Mouse (Mus musculus): Measurements from ENCODE around the gene Gpn1. TPM values are rescaled to one million over a fixed set of nuclear protein-coding genes. Genes with fewer than 3 reads are reported as not detected.
"Not testable (repeated sequence)": the region's sequence is repeated elsewhere in the genome, so short reads cannot be mapped to it uniquely, and the experiment has no call there.

Gpn1 gene
- polyA plus RNA-seq, 1 experiment from 2014 or later, result 80.5 TPM

GRCm38 (mm10) chr5:31489116-31489769, 5.3 kb upstream of the Gpn1 start:
- Histone ChIP-seq H3K9ac (replicated peaks) (no peak overlapping the region), H3K27me3 (no peaks in the 10 kb centered on the region), H3K4me2 (replicated peaks) (no peak overlapping the region), H3K4me1 (replicated peaks) (0 out of 2 replicates have a peak, but pooled peaks cover 3% of the 10 kb centered on the region), H3K36me3 (peaks cover 4% of the 10 kb centered on the region; the same call in 1 of the 2 replicates), H3K27ac (no peak overlapping the region), H3K9me3 (no peaks in the 10 kb centered on the region), H3K4me3 (replicated peaks) (no peak overlapping the region)
- no peak for ATAC-seq
- 75% methylated on average over 7 of the region's 7 CpGs for WGBS

GRCm38 (mm10) chr5:31492031-31492430, 2.5 kb upstream of the Gpn1 start:
- peaks cover 14% of the 10 kb centered on the region for H3K4me1 ChIP-seq (replicated peaks)
- H3K4me3 ChIP-seq (replicated peaks), result no peak overlapping the region
- no peak overlapping the region for H3K27ac ChIP-seq
- H3K4me2 ChIP-seq (replicated peaks), result no peak overlapping the region
- WGBS, result 22% methylated on average over 1 of the region's 1 CpGs
- no peak for ATAC-seq
- H3K9me3 ChIP-seq, result no peaks in the 10 kb centered on the region
- H3K9ac ChIP-seq (replicated peaks), result no peak overlapping the region
- H3K27me3 ChIP-seq, result no peaks in the 10 kb centered on the region
- peaks cover 8% of the 10 kb centered on the region for H3K36me3 ChIP-seq

GRCm38 (mm10) chr5:31504843-31505242, 10.3 kb downstream of the Gpn1 start:
- Histone ChIP-seq H3K27ac (no peak overlapping the region), H3K27me3 (no peaks in the 10 kb centered on the region), H3K4me2 (replicated peaks) (no peak overlapping the region), H3K9me3 (no peaks in the 10 kb centered on the region), H3K4me3 (replicated peaks) (no peak overlapping the region), H3K36me3 (peaks cover 91% of the 10 kb centered on the region), H3K4me1 (replicated peaks) (no peaks in the 10 kb centered on the region), H3K9ac (replicated peaks) (no peak overlapping the region)
- WGBS, result 96% methylated on average over 10 of the region's 10 CpGs
- no peak for ATAC-seq

GRCm38 (mm10) chr5:31512481-31512880, 17.9 kb downstream of the Gpn1 start:
- ATAC-seq, result no peak
- no peaks in the 10 kb centered on the region for H3K4me1 ChIP-seq (replicated peaks)
- no peak overlapping the region for H3K27ac ChIP-seq
- H3K4me3 ChIP-seq (replicated peaks), result no peak overlapping the region
- H3K36me3 ChIP-seq, result peaks cover 93% of the 10 kb centered on the region
- WGBS, result 97% methylated on average over 1 of the region's 1 CpGs
- no peaks in the 10 kb centered on the region for H3K9me3 ChIP-seq
- H3K9ac ChIP-seq (replicated peaks), result no peak overlapping the region
- no peak overlapping the region for H3K4me2 ChIP-seq (replicated peaks)
- no peaks in the 10 kb centered on the region for H3K27me3 ChIP-seq

- no peak for ATAC-seq
Observed at GRCm38 (mm10) chr5:31520556-31520955, 26.0 kb downstream of the Gpn1 start.

GRCm38 (mm10) chr5:31526354-31527116, 32.0 kb downstream of the Gpn1 start, which contains the start of gene Slc4a1ap:
Slc4a1ap (plus strand) TSS chr5:31526995.
- Histone ChIP-seq H3K4me1 (replicated peaks) (peaks cover 34% of the 10 kb centered on the region), H3K36me3 (peaks cover 37% of the 10 kb centered on the region), H3K27me3 (no peaks in the 10 kb centered on the region), H3K9ac (replicated peaks) (peak within 1 kb of the TSS; percentile 92), H3K9me3 (no peaks in the 10 kb centered on the region), H3K27ac (peak within 1 kb of the TSS; percentile 84), H3K4me2 (replicated peaks) (peak within 1 kb of the TSS; percentile 99), H3K4me3 (replicated peaks) (peak within 1 kb of the TSS; percentile 98)
- peak; percentile 86 for ATAC-seq
- under 1% methylated on average over 28 of the region's 28 CpGs for WGBS

More at GRCm38 (mm10) chr5:31520556-31520955, 26.0 kb downstream of the Gpn1 start:
- peaks cover 9% of the 10 kb centered on the region for H3K4me1 ChIP-seq (replicated peaks)
- H3K27ac ChIP-seq, result no peak overlapping the region
- H3K27me3 ChIP-seq, result no peaks in the 10 kb centered on the region
- no peaks in the 10 kb centered on the region for H3K9me3 ChIP-seq
- H3K36me3 ChIP-seq, result peaks cover 72% of the 10 kb centered on the region
- no peak overlapping the region for H3K4me3 ChIP-seq (replicated peaks)
- no peak overlapping the region for H3K9ac ChIP-seq (replicated peaks)
- 95% methylated on average over 6 of the region's 6 CpGs for WGBS
- H3K4me2 ChIP-seq (replicated peaks), result no peak overlapping the region

- Histone ChIP-seq H3K4me2 (replicated peaks) (peak overlapping the region; percentile 99), H3K27ac (peak overlapping the region; percentile 84; the same call in 1 of the 2 replicates), H3K36me3 (peaks cover 38% of the 10 kb centered on the region), H3K9ac (replicated peaks) (peak overlapping the region; percentile 92), H3K27me3 (no peaks in the 10 kb centered on the region), H3K4me1 (replicated peaks) (peaks cover 34% of the 10 kb centered on the region), H3K4me3 (replicated peaks) (peak overlapping the region; percentile 98), H3K9me3 (no peaks in the 10 kb centered on the region)
- peak; percentile 76 for ATAC-seq
- WGBS, result 5% methylated on average over 40 of the region's 40 CpGs
Observed at GRCm38 (mm10) chr5:31527117-31527680, 32.7 kb downstream of the Gpn1 start.

- not testable (repeated sequence) for ATAC-seq, H3K9me3 ChIP-seq, H3K27me3 ChIP-seq
- Histone ChIP-seq H3K4me2 (replicated peaks) (peak within 1 kb of the TSS; percentile 99), H3K9ac (replicated peaks) (peak within 1 kb of the TSS; percentile 92), H3K36me3 (peaks cover 38% of the 10 kb centered on the region), H3K4me1 (replicated peaks) (peaks cover 34% of the 10 kb centered on the region), H3K4me3 (replicated peaks) (peak within 1 kb of the TSS; percentile 98), H3K27ac (peak within 1 kb of the TSS; percentile 84)
- WGBS, result 78% methylated on average over 11 of the region's 11 CpGs
Observed at GRCm38 (mm10) chr5:31527707-31528106, 33.2 kb downstream of the Gpn1 start, which contains the start of gene Supt7l. Supt7l (minus strand) TSS chr5:31527807.

- Histone ChIP-seq H3K36me3 (peaks cover 44% of the 10 kb centered on the region), H3K27me3 (no peaks in the 10 kb centered on the region), H3K27ac (no peak overlapping the region), H3K4me3 (replicated peaks) (no peak overlapping the region), H3K9me3 (no peaks in the 10 kb centered on the region), H3K4me1 (replicated peaks) (peaks cover 34% of the 10 kb centered on the region), H3K4me2 (replicated peaks) (peak overlapping the region; percentile 99), H3K9ac (replicated peaks) (no peak overlapping the region)
- WGBS, result 61% methylated on average over 2 of the region's 2 CpGs
- no peak for ATAC-seq
Observed at GRCm38 (mm10) chr5:31528560-31528959, 34.0 kb downstream of the Gpn1 start.

- H3K4me2 ChIP-seq (replicated peaks), result no peak overlapping the region
Observed at GRCm38 (mm10) chr5:31535228-31535627, 40.7 kb downstream of the Gpn1 start.

GRCm38 (mm10) chr5:31559401-31559800, 64.9 kb downstream of the Gpn1 start:
- no peaks in the 10 kb centered on the region for H3K27me3 ChIP-seq
- H3K36me3 ChIP-seq, result peaks cover 62% of the 10 kb centered on the region
- H3K9ac ChIP-seq (replicated peaks), result no peak overlapping the region
- no peak overlapping the region for H3K4me2 ChIP-seq (replicated peaks)
- no peak overlapping the region for H3K27ac ChIP-seq
- H3K4me3 ChIP-seq (replicated peaks), result no peak overlapping the region
- no peak for ATAC-seq
- no peaks in the 10 kb centered on the region for H3K9me3 ChIP-seq
- 0 out of 2 replicates have a peak, but pooled peaks cover 2% of the 10 kb centered on the region for H3K4me1 ChIP-seq (replicated peaks)
- 46% methylated on average over 1 of the region's 1 CpGs for WGBS

More at GRCm38 (mm10) chr5:31535228-31535627, 40.7 kb downstream of the Gpn1 start:
- ATAC-seq, result no peak
- no peaks in the 10 kb centered on the region for H3K4me1 ChIP-seq (replicated peaks)
- no peak overlapping the region for H3K4me3 ChIP-seq (replicated peaks)
- H3K27ac ChIP-seq, result no peak overlapping the region
- 92% methylated on average over 2 of the region's 2 CpGs for WGBS
- H3K36me3 ChIP-seq, result peaks cover 86% of the 10 kb centered on the region
- no peaks in the 10 kb centered on the region for H3K9me3 ChIP-seq
- H3K27me3 ChIP-seq, result no peaks in the 10 kb centered on the region
- H3K9ac ChIP-seq (replicated peaks), result no peak overlapping the region

GRCm38 (mm10) chr5:31560352-31560751, 65.8 kb downstream of the Gpn1 start:
- ATAC-seq, result no peak
- WGBS, result 100% methylated on average over 2 of the region's 2 CpGs
- H3K4me2 ChIP-seq (replicated peaks), result no peak overlapping the region

More at GRCm38 (mm10) chr5:31560352-31560751, 65.8 kb downstream of the Gpn1 start:
- Histone ChIP-seq H3K9me3 (no peaks in the 10 kb centered on the region), H3K27ac (no peak overlapping the region), H3K4me3 (replicated peaks) (no peak overlapping the region), H3K9ac (replicated peaks) (no peak overlapping the region), H3K4me1 (replicated peaks) (0 out of 2 replicates have a peak, but pooled peaks cover 2% of the 10 kb centered on the region), H3K27me3 (no peaks in the 10 kb centered on the region), H3K36me3 (peaks cover 54% of the 10 kb centered on the region)

All from midbrain, embryonic 13.5 days (tissue).